Mouse (Mus musculus) liver, embryonic 15.5 days (tissue): ENCODE results near the gene Pus3. TPM values are rescaled to one million over a fixed set of nuclear protein-coding genes. Genes with fewer than 3 reads are reported as not detected.
A peak's percentile ranks its signal among the peaks of the same experiment; 100 is the strongest.
"Not testable (repeated sequence)": the region's sequence is repeated elsewhere in the genome, so short reads cannot be mapped to it uniquely, and the experiment has no call there.

ENCODE experiments used
- ATAC-seq: fragments of 200-750 bp; cut with Nextera tagmentation; 2 replicates; pipeline ENCODE4 v1.8.0; 2017; ENCODE audit warnings: moderate number of reproducible peaks, mild to moderate bottlenecking, moderate library complexity; ENCODE audit not compliant: insufficient read depth
- H3K27ac ChIP-seq: fragments of 300-500 bp; sonication (generic); replicated peaks from 2 replicates; pipeline ENCODE4 v1.5.1; 2015; ENCODE audit warnings: mild to moderate bottlenecking, inconsistent platforms
- H3K27me3 ChIP-seq: fragments of 300-500 bp; sonication (generic); 2 replicates; pipeline ENCODE4 v1.6.1; 2015; ENCODE audit warnings: mild to moderate bottlenecking, inconsistent platforms
- H3K36me3 ChIP-seq: fragments of 300-500 bp; sonication (generic); replicated peaks from 2 replicates; pipeline ENCODE4 v1.6.1; 2015; ENCODE audit warnings: moderate library complexity, mild to moderate bottlenecking, inconsistent platforms
- H3K4me1 ChIP-seq: fragments of 300-500 bp; sonication (generic); replicated peaks from 2 replicates; pipeline ENCODE4 v1.6.1; 2015; ENCODE audit warnings: inconsistent platforms
- H3K4me2 ChIP-seq: fragments of 300-500 bp; sonication (generic); 2 replicates; pipeline ENCODE4 v1.6.1; 2015; ENCODE audit warnings: moderate library complexity, mild to moderate bottlenecking, inconsistent platforms
- H3K4me3 ChIP-seq: fragments of 300-500 bp; sonication (generic); replicated peaks from 2 replicates; pipeline ENCODE4 v1.5.1; 2015; ENCODE audit warnings: mild to moderate bottlenecking, inconsistent platforms
- H3K9ac ChIP-seq: fragments of 300-500 bp; sonication (generic); 2 replicates; pipeline ENCODE4 v1.6.1; 2015; ENCODE audit warnings: moderate library complexity, mild to moderate bottlenecking, inconsistent platforms
- H3K9me3 ChIP-seq: fragments of 300-500 bp; sonication (generic); replicated peaks from 2 replicates; pipeline ENCODE4 v1.6.1; 2016; ENCODE audit warnings: inconsistent platforms
- WGBS: fragments of 180-500 bp; shearing (Covaris S2); methylation state at CpG from one replicate; pipeline ENCODE4 v1.1.7; 2015; ENCODE audit warnings: mixed read lengths; ENCODE audit not compliant: insufficient replicate concordance; 5-methylcytosine and 5-hydroxymethylcytosine counted together
- polyA plus RNA-seq: library from polyadenylated mRNA; unstranded; fragments of >200 nt; fragmentation: Nextera tagmentation; extraction: Ambion mirVana; gene quantifications from 2 replicates; pipeline ENCODE4 v1.2.1, GENCODE M21; 2015

Gene Pus3
- polyA plus RNA-seq, 1 experiment from 2014 or later, result 6.4 TPM

DNA sequence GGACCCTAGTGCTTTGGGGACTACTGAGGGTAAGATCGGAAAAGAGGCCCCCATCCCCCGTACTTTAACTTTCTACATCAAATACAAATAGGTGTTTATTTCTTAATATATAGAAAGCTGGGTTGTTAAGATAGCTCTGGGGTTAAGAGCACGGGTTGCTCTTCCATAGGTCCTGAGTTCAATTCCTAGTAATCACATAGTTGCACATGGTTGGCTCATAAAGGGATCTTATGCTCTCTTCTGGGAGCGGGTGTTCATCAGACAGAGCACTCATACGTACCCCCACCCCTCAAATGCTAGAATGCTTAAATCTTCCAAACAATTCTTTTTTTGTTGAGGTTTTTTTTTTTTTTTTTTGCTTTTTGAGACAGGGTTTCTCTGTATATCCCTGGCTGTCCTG lies 12.3 kb downstream of the Pus3 start:
- H3K4me3 ChIP-seq, result peak overlapping the region; percentile 94
- H3K9ac ChIP-seq, result peak overlapping the region; percentile 92
- no peak for ATAC-seq
- peak overlapping the region; percentile 72 for H3K4me2 ChIP-seq
- WGBS, result 9% methylated on average over 5 of the region's 5 CpGs
- H3K9me3 ChIP-seq, result no peaks in the 10 kb centered on the region
- peaks cover 32% of the 10 kb centered on the region for H3K27me3 ChIP-seq
- peak overlapping the region; percentile 97 for H3K27ac ChIP-seq
- peaks cover 16% of the 10 kb centered on the region for H3K4me1 ChIP-seq
- peaks cover 26% of the 10 kb centered on the region for H3K36me3 ChIP-seq

DNA sequence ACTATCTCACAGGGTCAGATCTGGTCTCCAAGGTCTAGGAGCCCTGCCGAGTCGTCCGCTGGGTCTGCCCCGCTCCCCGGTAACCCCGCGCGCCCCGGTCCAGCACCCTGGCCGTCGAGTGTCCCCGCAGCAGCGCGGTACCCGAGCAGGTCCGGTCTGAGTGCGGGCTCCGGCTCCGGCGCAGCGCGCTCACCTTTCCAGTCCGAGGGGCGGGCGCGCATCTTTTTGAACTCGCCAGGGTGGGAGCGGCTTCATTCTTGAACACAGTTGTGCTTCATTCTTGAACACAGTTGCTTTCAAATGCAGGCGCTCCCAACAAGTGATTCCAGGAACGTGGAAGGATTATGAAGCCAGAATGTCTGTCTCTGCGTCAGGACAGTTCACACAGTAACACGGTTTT lies 16.0 kb downstream of the Pus3 start:
- Histone ChIP-seq H3K27me3 (peaks cover 37% of the 10 kb centered on the region), H3K4me1 (peaks cover 8% of the 10 kb centered on the region), H3K4me3 (no peak overlapping the region), H3K4me2 (peak overlapping the region; percentile 30), H3K36me3 (no peaks in the 10 kb centered on the region), H3K27ac (no peak overlapping the region), H3K9ac (no peak overlapping the region), H3K9me3 (no peaks in the 10 kb centered on the region)
- WGBS, result 6% methylated on average over 32 of the region's 32 CpGs
- no peak for ATAC-seq

DNA sequence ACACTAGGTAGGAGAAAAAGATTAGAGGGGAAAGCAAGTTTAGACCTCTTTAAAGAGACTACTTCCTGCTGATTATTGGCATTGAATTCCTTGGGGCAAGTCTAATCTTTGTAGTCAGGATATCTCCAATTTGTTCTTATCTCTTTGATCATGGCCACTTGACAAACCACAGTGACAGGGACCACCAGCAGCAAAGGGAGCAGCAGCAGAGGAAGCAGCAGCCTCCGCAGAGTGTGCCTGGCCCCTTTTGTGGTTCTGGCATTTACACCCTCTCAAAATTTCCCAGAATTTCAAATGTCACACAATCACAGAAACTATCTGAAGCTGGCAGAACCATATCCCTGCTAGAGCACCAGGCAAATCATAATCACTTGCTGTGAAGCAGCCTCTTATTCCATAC lies 29.3 kb downstream of the Pus3 start:
- Histone ChIP-seq H3K4me1 (no peaks in the 10 kb centered on the region), H3K9ac (no peak overlapping the region), H3K9me3 (no peaks in the 10 kb centered on the region), H3K4me2 (no peak overlapping the region), H3K4me3 (no peak overlapping the region), H3K36me3 (no peaks in the 10 kb centered on the region), H3K27me3 (no peaks in the 10 kb centered on the region), H3K27ac (no peak overlapping the region)
- ATAC-seq, result no peak
- WGBS, result 15% methylated on average over 1 of the region's 1 CpGs

DNA sequence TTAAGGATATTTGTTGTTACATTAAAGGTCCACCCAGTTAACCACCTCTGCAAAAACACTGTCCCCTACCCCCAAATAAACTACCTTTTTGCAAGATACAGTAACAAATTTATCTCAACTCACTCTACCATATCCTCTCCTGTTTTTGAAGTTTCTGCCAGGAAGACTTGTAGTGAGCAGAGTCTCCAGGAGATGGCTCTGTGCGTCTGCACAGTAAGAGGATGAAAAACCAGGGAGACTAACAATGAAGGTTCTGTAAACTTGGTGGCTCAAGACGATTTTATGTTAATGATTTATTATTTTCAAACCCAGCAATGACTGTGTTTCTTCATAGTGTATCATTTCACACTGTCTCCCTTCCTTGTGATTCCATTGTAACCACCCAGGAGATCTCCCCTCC lies 34.5 kb downstream of the Pus3 start:
- no peaks in the 10 kb centered on the region for H3K4me1 ChIP-seq
- WGBS, result 6% methylated on average over 2 of the region's 2 CpGs
- no peak overlapping the region for H3K9ac ChIP-seq
- no peak overlapping the region for H3K4me2 ChIP-seq
- no peaks in the 10 kb centered on the region for H3K36me3 ChIP-seq
- ATAC-seq, result no peak
- H3K27ac ChIP-seq, result no peak overlapping the region
- H3K9me3 ChIP-seq, result no peaks in the 10 kb centered on the region
- H3K4me3 ChIP-seq, result no peak overlapping the region
- no peaks in the 10 kb centered on the region for H3K27me3 ChIP-seq

DNA sequence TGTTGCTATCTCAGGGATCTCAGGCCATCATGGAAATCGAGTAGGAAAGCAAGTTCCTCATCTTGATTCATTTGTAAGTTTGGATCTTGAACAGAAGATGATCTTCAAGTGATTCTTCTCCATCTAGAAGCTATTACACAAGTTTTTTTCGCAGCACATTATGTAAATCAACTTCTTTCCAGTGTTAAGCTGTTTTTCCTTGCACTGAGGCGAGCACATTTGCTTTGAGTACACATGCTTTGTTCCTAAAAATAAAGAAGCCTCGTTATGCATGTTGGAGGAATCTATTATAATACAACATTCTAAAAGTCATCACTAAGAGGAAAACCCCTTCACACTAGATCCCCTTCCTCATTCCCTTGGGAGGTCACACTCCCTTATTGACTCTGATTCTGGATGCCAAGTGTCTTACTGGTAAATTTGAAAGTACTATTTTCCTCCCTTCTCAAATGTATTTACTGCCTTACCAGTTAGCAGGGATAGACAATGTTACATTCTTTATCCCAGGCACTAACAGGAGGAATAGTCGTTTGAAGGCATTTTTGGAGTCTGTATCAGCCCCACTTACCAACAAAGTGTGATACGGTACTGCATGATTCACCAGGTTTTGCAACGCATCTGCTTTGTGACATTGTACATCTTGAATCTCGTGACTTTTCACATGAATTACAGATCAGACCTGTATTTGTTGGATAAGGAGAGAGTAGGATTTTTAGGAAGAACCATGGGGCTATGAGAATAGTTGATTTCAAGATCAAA lies 49.4 kb downstream of the Pus3 start:
- H3K4me3 ChIP-seq, result no peak overlapping the region
- no peaks in the 10 kb centered on the region for H3K27me3 ChIP-seq
- 42% methylated on average over 8 of the region's 8 CpGs for WGBS
- H3K9me3 ChIP-seq, result no peaks in the 10 kb centered on the region
- H3K27ac ChIP-seq, result no peak overlapping the region
- no peak for ATAC-seq
- H3K4me2 ChIP-seq, result no peak overlapping the region
- no peaks in the 10 kb centered on the region for H3K36me3 ChIP-seq
- no peaks in the 10 kb centered on the region for H3K4me1 ChIP-seq
- H3K9ac ChIP-seq, result no peak overlapping the region

DNA sequence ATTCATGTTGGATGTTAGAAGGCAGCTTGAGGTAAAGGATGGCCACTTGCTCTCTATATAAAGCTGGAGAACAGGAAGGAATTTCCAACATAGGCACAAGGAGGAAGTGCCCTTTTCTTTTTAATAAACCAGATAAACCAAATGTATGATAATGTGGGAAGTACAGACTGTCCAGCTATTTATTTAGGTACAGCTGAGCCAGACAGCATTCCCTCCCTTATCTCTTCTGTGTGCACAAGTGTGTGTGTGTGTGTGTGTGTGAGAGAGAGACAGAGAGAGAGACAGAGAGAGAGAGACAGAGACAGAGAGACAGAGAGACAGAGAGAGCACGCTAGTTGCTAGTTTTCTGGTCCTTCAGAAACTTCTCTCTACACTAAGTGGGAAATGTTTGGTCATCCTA lies 53.4 kb downstream of the Pus3 start, which contains the start of gene Pate4:
Gene Pate4 (minus strand): TSS at position 101 of the 400 bp plus-strand sequence.
- 56% methylated on average over 1 of the region's 1 CpGs for WGBS

DNA sequence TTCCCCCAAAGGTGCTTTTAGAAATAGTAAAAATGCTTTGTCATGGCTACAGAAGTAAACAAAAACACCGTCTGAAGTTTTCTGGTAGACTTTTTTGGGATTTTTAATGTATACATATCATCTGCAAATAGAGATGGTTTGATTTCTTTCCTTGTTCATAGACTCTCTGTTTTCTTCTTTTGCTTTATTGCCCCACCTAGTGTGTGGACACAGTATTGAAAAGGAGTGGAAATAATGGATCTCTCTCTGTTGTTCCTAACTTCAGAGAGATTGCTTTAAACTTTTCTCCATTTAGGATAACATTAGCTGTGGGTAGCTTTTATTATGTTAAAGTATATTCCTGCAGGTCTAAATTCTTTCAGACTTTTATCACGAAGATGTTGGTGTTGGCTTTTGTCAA lies 55.6 kb downstream of the Pus3 start:
- H3K4me2 ChIP-seq, result no peak overlapping the region
- WGBS, result 13% methylated on average over 2 of the region's 2 CpGs
- no peaks in the 10 kb centered on the region for H3K9me3 ChIP-seq
- no peak overlapping the region for H3K9ac ChIP-seq
- H3K27ac ChIP-seq, result no peak overlapping the region
- no peak for ATAC-seq
- no peaks in the 10 kb centered on the region for H3K36me3 ChIP-seq
- no peaks in the 10 kb centered on the region for H3K27me3 ChIP-seq
- H3K4me3 ChIP-seq, result no peak overlapping the region
- H3K4me1 ChIP-seq, result no peaks in the 10 kb centered on the region

More for the DNA sequence above, 53.4 kb downstream of the Pus3 start, which contains the start of gene Pate4:
- no peaks in the 10 kb centered on the region for H3K4me1 ChIP-seq
- H3K4me2 ChIP-seq, result no peak within 1 kb of the TSS
- H3K27ac ChIP-seq, result no peak within 1 kb of the TSS
- ATAC-seq, result no peak
- no peak within 1 kb of the TSS for H3K4me3 ChIP-seq
- H3K27me3 ChIP-seq, result no peaks in the 10 kb centered on the region
- H3K9ac ChIP-seq, result no peak within 1 kb of the TSS
- no peaks in the 10 kb centered on the region for H3K9me3 ChIP-seq
- no peaks in the 10 kb centered on the region for H3K36me3 ChIP-seq

DNA sequence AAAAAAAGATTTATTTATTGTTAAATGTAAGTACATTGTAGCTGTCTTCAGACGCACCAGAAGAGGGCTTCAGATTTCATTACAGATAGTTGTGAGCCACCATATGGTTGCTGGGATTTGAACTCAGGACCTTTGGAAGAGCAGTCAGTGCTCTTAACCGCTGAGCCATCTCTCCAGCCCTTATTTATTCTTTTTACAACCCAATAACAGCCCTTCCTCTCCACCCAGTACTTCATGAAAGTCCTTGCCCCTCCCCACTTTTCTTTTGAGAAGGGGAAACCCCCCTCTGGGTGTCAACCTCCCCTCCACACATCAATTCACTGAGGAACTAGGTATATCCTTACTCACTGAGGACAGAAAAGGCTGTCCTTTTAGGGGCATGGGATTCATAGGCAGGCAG lies 58.4 kb downstream of the Pus3 start:
- H3K27me3 ChIP-seq, H3K4me1 ChIP-seq, H3K4me2 ChIP-seq, H3K27ac ChIP-seq, H3K4me3 ChIP-seq, H3K9me3 ChIP-seq, H3K36me3 ChIP-seq, H3K9ac ChIP-seq, ATAC-seq: not testable (repeated sequence)
- 48% methylated on average over 2 of the region's 2 CpGs for whole genome bisulfite sequencing

Other genes starting within 250 kb of the Pus3 start
- 0.28 and 0.51 TPM in 2 replicates for gene Cdon, start 137.5 kb upstream of the Pus3 start, polyA plus RNA-seq
- not detected in 2 replicates for gene Gm1113, start 40.3 kb upstream of the Pus3 start, polyA plus RNA-seq
- gene Ddx25, start 67 bp upstream of the Pus3 start, polyA plus RNA-seq, result 0.14 and 0.16 TPM in 2 replicates
- gene Pate2, start 11.7 kb downstream of the Pus3 start, polyA plus RNA-seq, result 0.09 and 0.26 TPM in 2 replicates
- gene Hyls1, start 11.8 kb downstream of the Pus3 start, polyA plus RNA-seq, result 8.9 TPM in 2 replicates
- not detected in 2 replicates for gene Pate4, start 53.3 kb downstream of the Pus3 start, polyA plus RNA-seq
- gene Pate3, start 89.6 kb downstream of the Pus3 start, polyA plus RNA-seq, result not detected in 2 replicates
- gene Pate1, start 128.8 kb downstream of the Pus3 start, polyA plus RNA-seq, result not detected in 2 replicates
- not detected in 2 replicates for gene Gm17677, start 182.5 kb downstream of the Pus3 start, polyA plus RNA-seq
- gene Gm17727, start 219.5 kb downstream of the Pus3 start, polyA plus RNA-seq, result not detected in 2 replicates
- not detected in 2 replicates for gene Gm27235, start 231.5 kb downstream of the Pus3 start, polyA plus RNA-seq
- not detected in 2 replicates for gene D730048I06Rik, start 231.5 kb downstream of the Pus3 start, polyA plus RNA-seq